Mouse (Mus musculus): ENCODE data around the gene Hyal1. TPM values are rescaled to one million over a fixed set of nuclear protein-coding genes. Genes with fewer than 3 reads are reported as not detected.
A peak's percentile ranks its signal among the peaks of the same experiment; 100 is the strongest.

Hyal1 gene
- total and polyA plus RNA-seq, 3 experiments: 0.40 to 0.59 TPM; not detected in 1

DNA sequence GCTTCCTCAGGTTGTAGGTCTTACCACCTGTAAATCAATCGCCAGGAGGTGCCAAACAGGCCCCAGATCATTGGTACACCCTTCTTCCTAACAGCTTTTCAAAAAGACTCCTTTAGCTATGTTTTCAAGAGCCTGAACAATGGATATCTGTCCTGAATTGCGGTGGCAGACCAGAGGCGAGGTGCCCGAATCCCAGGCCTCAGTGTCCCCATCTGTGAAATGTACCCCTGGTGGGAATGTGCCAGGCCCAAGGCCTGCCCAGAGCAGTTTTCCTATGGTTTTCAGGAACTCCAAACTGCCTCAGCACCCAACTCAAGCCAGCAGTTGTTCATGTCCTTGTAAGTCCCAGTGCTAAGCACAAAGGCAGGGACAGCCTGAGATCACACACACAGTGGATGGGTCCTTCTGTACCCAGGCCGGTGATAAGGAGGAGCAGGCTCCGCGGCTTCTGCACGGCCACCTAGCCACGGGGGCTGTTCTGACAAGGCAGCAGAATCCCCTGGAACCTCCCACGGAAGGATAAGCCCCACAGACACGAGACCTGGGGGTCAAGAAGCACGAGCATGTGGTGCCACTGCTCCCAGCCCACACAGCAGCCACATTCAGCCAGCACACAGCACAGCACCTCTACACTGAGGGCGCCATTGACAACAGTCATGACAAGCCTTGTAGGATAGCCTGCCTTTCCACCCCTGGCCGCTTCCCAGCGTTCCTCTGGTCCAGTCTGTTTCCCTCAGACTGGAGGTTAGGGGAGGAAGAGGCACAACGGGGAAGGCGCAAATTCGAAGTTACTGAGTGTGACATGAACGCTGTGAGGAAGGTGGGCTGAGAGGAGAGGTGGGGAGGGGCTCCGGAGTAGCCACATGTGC lies 50.9 kb downstream of the Hyal1 start:
- Histone ChIP-seq H3K9ac (ENCODE audit: insufficient read depth, low read depth) (no peak overlapping the region; the same call in 1 of the 2 replicates), H3K36me3 (replicated peaks in 1 of 2; ENCODE audit: control insufficient read depth in 1 of 2, insufficient read depth in 1 of 2, low read length in 1 of 2) (peaks cover 32 to 79% of the 10 kb centered on the region in 2 experiments), H3K9me3 (replicated peaks; ENCODE audit: low read length) (no peaks in the 10 kb centered on the region), H3K4me1 (ENCODE audit: control insufficient read depth in 1 of 2, insufficient read depth in 2 of 2) (peaks cover 38 to 85% of the 10 kb centered on the region in 2 experiments), H3K79me2 (replicated peaks; ENCODE audit: control insufficient read depth, extremely low read depth, insufficient read depth, poor library complexity, severe bottlenecking) (peaks cover 71% of the 10 kb centered on the region), H3K4me3 (replicated peaks in 1 of 3; ENCODE audit: low read depth in 2 of 3, low read length in 2 of 3, poor library complexity in 1 of 3) (no peak overlapping the region), H3K27me3 (replicated peaks) (no peaks in the 10 kb centered on the region), H3K4me2 (ENCODE audit: insufficient read depth, low read depth, poor library complexity, severe bottlenecking) (no peak overlapping the region), H3K27ac (ENCODE audit: insufficient read depth, low read depth) (peak overlapping the region; percentile 26)
- dilution Hi-C loops (cut with MboI; ENCODE audit: extremely low pct_ligation_motif_present, extremely low pct_unique_long_range_greater_than_20kb, low sequenced_read_pairs) (no loop called here), in situ Hi-C loops (cut with MboI; ENCODE audit: low pct_ligation_motif_present, low pct_unique_long_range_greater_than_20kb, low sequenced_read_pairs) (no loop called here)
- TF ChIP-seq JUND (conservative IDR thresholded peaks at IDR 0.05; ENCODE audit: low read depth, low read length) (no peak), E2F4 (IDR thresholded peaks at IDR 0.05; ENCODE audit: insufficient replicate concordance, low read depth, low read length) (no peak), TCF12 (IDR thresholded peaks at IDR 0.05; ENCODE audit: low read depth, low read length) (no peak), CTCF (conservative IDR thresholded peaks at IDR 0.05 in 1 of 2, IDR thresholded peaks at IDR 0.05 in 1 of 2; ENCODE audit: low read depth in 2 of 2, low read length in 2 of 2) (no peak), HCFC1 (IDR thresholded peaks at IDR 0.05; ENCODE audit: low read depth, low read length) (no peak)
- DNase-seq (ENCODE audit: extremely low read depth): no peak

- peaks cover 71% of the 10 kb centered on the region for H3K79me2 ChIP-seq (replicated peaks; ENCODE audit: control insufficient read depth, extremely low read depth, insufficient read depth, poor library complexity, severe bottlenecking)
- peak overlapping the region; percentile 39 for H3K9ac ChIP-seq (ENCODE audit: insufficient read depth, low read depth)
- peak overlapping the region; percentile 88 for H3K27ac ChIP-seq (ENCODE audit: insufficient read depth, low read depth)
- in situ Hi-C loops (cut with MboI; ENCODE audit: low pct_ligation_motif_present, low pct_unique_long_range_greater_than_20kb, low sequenced_read_pairs): no loop called here
- H3K27me3 ChIP-seq (replicated peaks): no peaks in the 10 kb centered on the region
- H3K36me3 ChIP-seq (replicated peaks in 1 of 2; ENCODE audit: control insufficient read depth in 1 of 2, insufficient read depth in 1 of 2, low read length in 1 of 2): peaks cover 32 to 69% of the 10 kb centered on the region in 2 experiments
- dilution Hi-C loops (cut with MboI; ENCODE audit: extremely low pct_ligation_motif_present, extremely low pct_unique_long_range_greater_than_20kb, low sequenced_read_pairs): no loop called here
- H3K9me3 ChIP-seq (replicated peaks; ENCODE audit: low read length): no peaks in the 10 kb centered on the region
- H3K4me3 ChIP-seq (replicated peaks in 1 of 3; ENCODE audit: low read depth in 2 of 3, low read length in 2 of 3, poor library complexity in 1 of 3): peak overlapping the region; percentile 48 to 59 (median 52)
- peak overlapping the region; percentile 56 for H3K4me2 ChIP-seq (ENCODE audit: insufficient read depth, low read depth, poor library complexity, severe bottlenecking)
- peaks cover 39 to 85% of the 10 kb centered on the region in 2 experiments for H3K4me1 ChIP-seq (ENCODE audit: control insufficient read depth in 1 of 2, insufficient read depth in 2 of 2)
- TF ChIP-seq ZMIZ1 (IDR thresholded peaks at IDR 0.05; ENCODE audit: low read depth, low read length) (no peak), JUN (IDR thresholded peaks at IDR 0.05; ENCODE audit: insufficient read depth, low read depth, low read length) (no peak), HCFC1 (IDR thresholded peaks at IDR 0.05; ENCODE audit: low read depth, low read length) (peak; percentile 13; the same call in 1 of the 2 replicates), JUND (conservative IDR thresholded peaks at IDR 0.05; ENCODE audit: low read depth, low read length) (no peak), RCOR1 (conservative IDR thresholded peaks at IDR 0.05; ENCODE audit: low read depth, low read length) (no peak), ETS1 (conservative IDR thresholded peaks at IDR 0.05; ENCODE audit: low read depth, low read length) (0 out of 2 replicates have a peak, but pooled peaks have one; percentile 24), ELF1 (IDR thresholded peaks at IDR 0.05; ENCODE audit: low read depth, low read length) (peak; percentile 74), CHD1 (IDR thresholded peaks at IDR 0.05; ENCODE audit: low read depth, low read length) (no peak), KAT2A (IDR thresholded peaks at IDR 0.05; ENCODE audit: insufficient replicate concordance, low read length) (no peak), E2F4 (IDR thresholded peaks at IDR 0.05; ENCODE audit: insufficient replicate concordance, low read depth, low read length) (no peak)
- peak; percentile 81 for DNase-seq (ENCODE audit: extremely low read depth)
Measured at GRCm38 (mm10) chr9:107628721-107629410, 52.1 kb downstream of the Hyal1 start.
